Mouse (Mus musculus): Measurements from ENCODE around the gene H2afz.

GRCm38 (mm10) chr3:137862600-137862999, 1.7 kb upstream of the H2afz start:
- TF ChIP-seq CTCF (IDR thresholded peaks at IDR 0.05; ENCODE audit: low read depth) (no peak), EP300 (IDR thresholded peaks at IDR 0.05; ENCODE audit: low read depth) (no peak)
